8 mouse cellular contexts compared by ENCODE assay signal in the genomic region with DNA sequence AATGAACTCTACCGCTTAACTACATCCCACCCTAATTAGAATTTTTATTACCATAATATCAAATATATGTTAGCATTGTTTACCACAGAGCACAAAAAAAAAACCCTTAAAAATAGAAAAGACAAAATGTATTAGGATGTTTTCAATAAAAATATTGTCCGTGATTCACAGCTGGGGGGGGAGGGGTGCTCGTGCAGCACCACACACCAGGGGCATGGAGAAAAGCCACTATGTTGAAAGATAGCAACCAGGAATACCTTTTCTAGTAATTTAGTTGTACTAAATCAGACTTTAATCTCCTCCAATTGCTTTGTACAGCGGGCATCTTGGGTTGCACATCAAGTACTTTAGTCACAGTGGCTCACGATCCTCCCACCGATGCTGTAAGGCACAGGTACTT. TPM values are rescaled to one million over a fixed set of nuclear protein-coding genes. Genes with fewer than 3 reads are reported as not detected.
A peak's percentile ranks its signal among the peaks of the same experiment; 100 is the strongest.
DNase-seq lines count a peak whose midpoint lies in the region; ATAC-seq and TF ChIP-seq lines count a peak whose summit lies in the region.

No protein-coding gene starts in this region.

- H3K4me1 ChIP-seq in heart, embryonic 10.5 days = peaks cover 5% of the 10 kb centered on the region; the same call in 1 of the 2 replicates
- peaks cover 25% of the 10 kb centered on the region for H3K4me1 ChIP-seq in E14TG2a.4 (replicated peaks; ENCODE audit: low read depth, low read length)
- peaks cover 8% of the 10 kb centered on the region; the same call in 1 of the 2 replicates for H3K4me1 ChIP-seq in forebrain, embryonic 11.5 days (replicated peaks; ENCODE audit: control insufficient read depth, insufficient read depth, low read length)
- H3K4me1 ChIP-seq in liver, embryonic 13.5 days (replicated peaks) = peaks cover 23% of the 10 kb centered on the region

- TF ChIP-seq CTCF in E14TG2a.4 (conservative IDR thresholded peaks at IDR 0.05; ENCODE audit: low read length) = no peak

- no peaks in the 10 kb centered on the region for H3K36me3 ChIP-seq in heart, embryonic 10.5 days
- no peaks in the 10 kb centered on the region for H3K36me3 ChIP-seq in E14TG2a.4 (ENCODE audit: insufficient read depth, low read length)
- H3K36me3 ChIP-seq in forebrain, embryonic 11.5 days (ENCODE audit: control insufficient read depth, insufficient read depth, low read length) = no peaks in the 10 kb centered on the region
- no peaks in the 10 kb centered on the region for H3K36me3 ChIP-seq in liver, embryonic 13.5 days

- peak overlapping the region; percentile 85 for H3K9ac ChIP-seq in forebrain, embryonic 11.5 days (ENCODE audit: low read length)
- peak overlapping the region; percentile 79; the same call in 1 of the 2 replicates for H3K9ac ChIP-seq in liver, embryonic 13.5 days

- no peak for ATAC-seq in forebrain, embryonic 11.5 days (replicated peaks; ENCODE audit: low FRiP score)
- ATAC-seq in liver, embryonic 13.5 days (ENCODE audit: low read depth) = no peak
- ATAC-seq in activated CD4-positive, CD25-positive, alpha-beta regulatory T cell, adult 4 months = no peak

- whole genome bisulfite sequencing in heart, embryonic 10.5 days = 68% methylated on average over 6 of the region's 6 CpGs
- 61% methylated on average over 6 of the region's 6 CpGs for WGBS in forebrain, embryonic 11.5 days
- WGBS in liver, embryonic 13.5 days (ENCODE audit: insufficient replicate concordance) = 72% methylated on average over 6 of the region's 6 CpGs

- no peaks in the 10 kb centered on the region for H3K27me3 ChIP-seq in heart, embryonic 10.5 days (ENCODE audit: insufficient read depth, poor library complexity, severe bottlenecking)
- H3K27me3 ChIP-seq in E14TG2a.4 (ENCODE audit: insufficient read depth, low read length) = peaks cover 4% of the 10 kb centered on the region; the same call in 1 of the 2 replicates
- no peaks in the 10 kb centered on the region for H3K27me3 ChIP-seq in forebrain, embryonic 11.5 days (ENCODE audit: control insufficient read depth, insufficient read depth, low read length)
- peaks cover 31% of the 10 kb centered on the region for H3K27me3 ChIP-seq in liver, embryonic 13.5 days

- H3K4me2 ChIP-seq in forebrain, embryonic 11.5 days (ENCODE audit: low read depth, low read length, severe bottlenecking) = peak overlapping the region; percentile 90
- peak overlapping the region; percentile 95 for H3K4me2 ChIP-seq in liver, embryonic 13.5 days

- H3K9me3 ChIP-seq in heart, embryonic 10.5 days = no peaks in the 10 kb centered on the region
- no peaks in the 10 kb centered on the region for H3K9me3 ChIP-seq in E14TG2a.4 (ENCODE audit: low read length)
- no peaks in the 10 kb centered on the region for H3K9me3 ChIP-seq in forebrain, embryonic 11.5 days (ENCODE audit: control insufficient read depth, low read length)
- no peaks in the 10 kb centered on the region for H3K9me3 ChIP-seq in liver, embryonic 13.5 days (replicated peaks)

- H3K4me3 ChIP-seq in heart, embryonic 10.5 days = peak overlapping the region; percentile 95
- peak overlapping the region; percentile 93 for H3K4me3 ChIP-seq in E14TG2a.4 (replicated peaks; ENCODE audit: low read length)
- peak overlapping the region; percentile 82 for H3K4me3 ChIP-seq in forebrain, embryonic 11.5 days (ENCODE audit: low read depth, low read length)
- peak overlapping the region; percentile 74; the same call in 1 of the 2 replicates for H3K4me3 ChIP-seq in liver, embryonic 13.5 days (replicated peaks)

- DNase-seq in heart, embryonic 10.5 days (ENCODE audit: low spot score) = no peak
- DNase-seq in heart, adult 9 months (ENCODE audit: low spot score in 2 of 2) = no peak
- DNase-seq in forebrain, embryonic 11.5 days (ENCODE audit: low spot score) = no peak
- no peak for DNase-seq in liver, embryonic 13.5 days
- no peak for DNase-seq in layer of hippocampus, adult 9-10 months (ENCODE audit: low spot score)
- no peak for DNase-seq in ovary, adult 18-20 months (ENCODE audit: low spot score)

- H3K27ac ChIP-seq in heart, embryonic 10.5 days = no peak overlapping the region
- H3K27ac ChIP-seq in forebrain, embryonic 11.5 days (ENCODE audit: low read depth, low read length) = no peak overlapping the region
- no peak overlapping the region for H3K27ac ChIP-seq in liver, embryonic 13.5 days

RNA-seq across cellular contexts. Expression of gene Samd15, which starts 0.7 kb away (rescaled TPM):
- 2.1 and 2.3 TPM in 2 replicates for polyA plus RNA-seq in heart, embryonic 10.5 days (2016; fragmentation: Nextera tagmentation; extraction: Ambion mirVana)
- polyA plus RNA-seq in forebrain, embryonic 11.5 days (2014; fragmentation: Nextera tagmentation; extraction: Ambion mirVana) = 1.4 and 1.6 TPM in 2 replicates
- 8.8 and 12.4 TPM in 2 replicates for polyA plus RNA-seq in liver, embryonic 13.5 days (2015; fragmentation: Nextera tagmentation; extraction: Ambion mirVana)
- 1 to 10 TPM in 1 of 2 experiments, not detected in 1; 5.0 TPM for polyA plus RNA-seq in activated CD4-positive, CD25-positive, alpha-beta regulatory T cell, adult 4 months (2017; shearing (Covaris generic))

RNA-seq across cellular contexts. Expression of gene Tmed8, which starts 1.5 kb away (rescaled TPM):
- polyA plus RNA-seq in heart, embryonic 10.5 days (2016; fragmentation: Nextera tagmentation; extraction: Ambion mirVana) = 2.0 and 2.4 TPM in 2 replicates
- polyA plus RNA-seq in forebrain, embryonic 11.5 days (2014; fragmentation: Nextera tagmentation; extraction: Ambion mirVana) = 4.9 and 5.1 TPM in 2 replicates
- polyA plus RNA-seq in liver, embryonic 13.5 days (2015; fragmentation: Nextera tagmentation; extraction: Ambion mirVana) = 0.43 and 0.58 TPM in 2 replicates
- polyA plus RNA-seq in activated CD4-positive, CD25-positive, alpha-beta regulatory T cell, adult 4 months (2017; shearing (Covaris generic)) = 1 to 10 TPM; 3.3 to 3.9 TPM

RNA-seq across cellular contexts. Expression of gene Noxred1, which starts 39.7 kb away (rescaled TPM):
- 0.80 and 0.90 TPM in 2 replicates for polyA plus RNA-seq in heart, embryonic 10.5 days (2016; fragmentation: Nextera tagmentation; extraction: Ambion mirVana)
- 1.1 and 1.6 TPM in 2 replicates for polyA plus RNA-seq in forebrain, embryonic 11.5 days (2014; fragmentation: Nextera tagmentation; extraction: Ambion mirVana)
- 0.19 and 0.29 TPM in 2 replicates for polyA plus RNA-seq in liver, embryonic 13.5 days (2015; fragmentation: Nextera tagmentation; extraction: Ambion mirVana)
- polyA plus RNA-seq in activated CD4-positive, CD25-positive, alpha-beta regulatory T cell, adult 4 months (2017; shearing (Covaris generic)) = 1 to 10 TPM in 1 of 2 experiments, under 1 TPM in 1; 0.64 to 1.2 TPM

RNA-seq across cellular contexts. Expression of gene Pomt2, which starts 51.0 kb away (rescaled TPM):
- polyA plus RNA-seq in heart, embryonic 10.5 days (2016; fragmentation: Nextera tagmentation; extraction: Ambion mirVana) = 16.1 and 16.3 TPM in 2 replicates
- 18.6 and 18.8 TPM in 2 replicates for polyA plus RNA-seq in forebrain, embryonic 11.5 days (2014; fragmentation: Nextera tagmentation; extraction: Ambion mirVana)
- 3.8 and 4.9 TPM in 2 replicates for polyA plus RNA-seq in liver, embryonic 13.5 days (2015; fragmentation: Nextera tagmentation; extraction: Ambion mirVana)
- 1 to 10 TPM in 1 of 2 experiments, under 1 TPM in 1; 0.81 to 1.4 TPM for polyA plus RNA-seq in activated CD4-positive, CD25-positive, alpha-beta regulatory T cell, adult 4 months (2017; shearing (Covaris generic))

RNA-seq across cellular contexts. Expression of gene Gstz1, which starts 51.8 kb away (rescaled TPM):
- 36.9 and 38.0 TPM in 2 replicates for polyA plus RNA-seq in heart, embryonic 10.5 days (2016; fragmentation: Nextera tagmentation; extraction: Ambion mirVana)
- 29.7 and 34.0 TPM in 2 replicates for polyA plus RNA-seq in forebrain, embryonic 11.5 days (2014; fragmentation: Nextera tagmentation; extraction: Ambion mirVana)
- polyA plus RNA-seq in liver, embryonic 13.5 days (2015; fragmentation: Nextera tagmentation; extraction: Ambion mirVana) = 61.1 and 67.2 TPM in 2 replicates
- polyA plus RNA-seq in activated CD4-positive, CD25-positive, alpha-beta regulatory T cell, adult 4 months (2017; shearing (Covaris generic)) = 10 to 100 TPM; 15.3 to 15.7 TPM
